Mouse (Mus musculus) layer of hippocampus, adult 8-10 months (tissue): Measurements from ENCODE around the gene Siah2. TPM values are rescaled to one million over a fixed set of nuclear protein-coding genes. Genes with fewer than 3 reads are reported as not detected.

ENCODE experiments used
- DNase-seq, 2 experiments: peaks; one replicate each; pipeline ENCODE4 v3.0.0; 2022; ENCODE audit warnings: low spot score in 2 of 2
- total RNA-seq, 4 experiments: library from RNA; stranded (reverse); gene quantifications; 2 replicates each; pipeline ENCODE4 v1.2.4; 2022

Siah2 gene
- 10 to 100 TPM; 13.7 to 18.5 (median 14.6) TPM for total RNA-seq

GRCm38 (mm10) chr3:58691997-58692721 lies at the start of gene Siah2:
Gene Siah2 (minus strand): TSS chr3:58692400.
- peak; percentile 92 for DNase-seq

- no peak for DNase-seq
These were observed 47.3 kb upstream of the Siah2 start for GRCm38 (mm10) chr3:58739536-58739935.

GRCm38 (mm10) chr3:58738346-58739089 lies 46.3 kb upstream of the Siah2 start:
- DNase-seq: no peak

- DNase-seq: no peak
These were observed 39.3 kb upstream of the Siah2 start for GRCm38 (mm10) chr3:58731520-58731919.

GRCm38 (mm10) chr3:58730580-58730979 lies 38.4 kb upstream of the Siah2 start:
- DNase-seq: no peak

- DNase-seq: no peak
These were observed 37.3 kb upstream of the Siah2 start for GRCm38 (mm10) chr3:58729549-58729948.

- DNase-seq: no peak
These were observed 35.4 kb upstream of the Siah2 start for GRCm38 (mm10) chr3:58727601-58728000.

- DNase-seq: peak; percentile 7 to 19
These were observed 34.8 kb upstream of the Siah2 start for GRCm38 (mm10) chr3:58727012-58727411.

- DNase-seq: no peak
These were observed 34.2 kb upstream of the Siah2 start for GRCm38 (mm10) chr3:58726374-58726773.

GRCm38 (mm10) chr3:58724815-58725214 lies 32.6 kb upstream of the Siah2 start:
- no peak for DNase-seq

- no peak for DNase-seq
These were observed 31.5 kb upstream of the Siah2 start for GRCm38 (mm10) chr3:58723656-58724055.

GRCm38 (mm10) chr3:58719461-58720230 lies 27.4 kb upstream of the Siah2 start:
- DNase-seq: peak in 1 of 2 experiments; percentile 11

GRCm38 (mm10) chr3:58716705-58717104 lies 24.5 kb upstream of the Siah2 start:
- no peak for DNase-seq

GRCm38 (mm10) chr3:58714767-58715166 lies 22.6 kb upstream of the Siah2 start:
- DNase-seq: no peak

- no peak for DNase-seq
These were observed 21.8 kb upstream of the Siah2 start for GRCm38 (mm10) chr3:58714034-58714433.

- no peak for DNase-seq
These were observed 21.0 kb upstream of the Siah2 start for GRCm38 (mm10) chr3:58713191-58713590.

- no peak for DNase-seq
These were observed 12.3 kb upstream of the Siah2 start for GRCm38 (mm10) chr3:58704547-58704946.

GRCm38 (mm10) chr3:58703748-58704147 lies 11.5 kb upstream of the Siah2 start:
- DNase-seq: no peak

GRCm38 (mm10) chr3:58702329-58702728 lies 10.1 kb upstream of the Siah2 start:
- no peak for DNase-seq

- DNase-seq: no peak
These were observed 9.2 kb upstream of the Siah2 start for GRCm38 (mm10) chr3:58701441-58701840.

- DNase-seq: no peak
These were observed 5.7 kb upstream of the Siah2 start for GRCm38 (mm10) chr3:58697926-58698325.

- DNase-seq: no peak
These were observed 4.6 kb upstream of the Siah2 start for GRCm38 (mm10) chr3:58696806-58697205.
